Mouse (Mus musculus) thymus, adult 2 months (tissue): Measurements from ENCODE around the gene Paqr6. TPM values are rescaled to one million over a fixed set of nuclear protein-coding genes. Genes with fewer than 3 reads are reported as not detected.

Experiments
- DNase-seq: peaks from one replicate; pipeline ENCODE4 v3.0.0; 2021
- H3K27ac ChIP-seq: fragments of 200-500 bp; 2 replicates; pipeline ENCODE4 v1.5.1; 2012; ENCODE audit warnings: low read length, control low read depth; ENCODE audit not compliant: control insufficient read depth, insufficient read depth
- H3K27me3 ChIP-seq: fragments of 200-500 bp; 2 replicates; pipeline ENCODE4 v1.6.1; 2012; ENCODE audit warnings: mild to moderate bottlenecking, low read length, moderate library complexity, mixed read lengths; ENCODE audit not compliant: control insufficient read depth, insufficient read depth
- H3K36me3 ChIP-seq: fragments of 200-500 bp; 2 replicates; pipeline ENCODE4 v1.6.1; 2012; ENCODE audit warnings: mild to moderate bottlenecking, low read length, moderate library complexity; ENCODE audit not compliant: control insufficient read depth, insufficient read depth
- H3K4me1 ChIP-seq: fragments of 200-500 bp; replicated peaks from 2 replicates; pipeline ENCODE4 v1.6.1; 2012; ENCODE audit warnings: low read length; ENCODE audit not compliant: control insufficient read depth, insufficient read depth
- H3K4me3 ChIP-seq: fragments of 200-500 bp; 2 replicates; pipeline ENCODE4 v1.5.1; 2012; ENCODE audit warnings: mild to moderate bottlenecking, low read length, control low read depth, moderate library complexity; ENCODE audit not compliant: control insufficient read depth, insufficient read depth
- CTCF ChIP-seq: fragments of 200-500 bp; IDR thresholded peaks from 2 replicates; pipeline ENCODE4 v1.5.1; 2012; ENCODE audit warnings: mild to moderate bottlenecking, control low read depth, low read length, moderate library complexity, borderline replicate concordance; ENCODE audit not compliant: control insufficient read depth, poor library complexity, insufficient read depth; ENCODE audit errors: extremely low read depth
- POLR2A ChIP-seq: fragments of 200-500 bp; IDR thresholded peaks from 2 replicates; pipeline ENCODE4 v1.6.1; 2012; ENCODE audit warnings: mild to moderate bottlenecking, low read length, control low read depth, moderate library complexity; ENCODE audit not compliant: control insufficient read depth, poor library complexity, insufficient read depth; ENCODE audit errors: extremely low read depth
- WGBS: fragments of 180-500 bp; shearing (Covaris S2); methylation state at CpG from one replicate; pipeline ENCODE4 v1.1.7; 2018; 5-methylcytosine and 5-hydroxymethylcytosine counted together
- polyA plus RNA-seq: library from polyadenylated mRNA; depleted of rRNA; stranded (reverse); fragments of >200 nt; gene quantifications from 2 replicates; pipeline ENCODE4 v1.2.3, GENCODE M21; 2012; rRNA removed

Paqr6 gene
- polyA plus RNA-seq, 1 experiment, result 2.0 TPM

DNA sequence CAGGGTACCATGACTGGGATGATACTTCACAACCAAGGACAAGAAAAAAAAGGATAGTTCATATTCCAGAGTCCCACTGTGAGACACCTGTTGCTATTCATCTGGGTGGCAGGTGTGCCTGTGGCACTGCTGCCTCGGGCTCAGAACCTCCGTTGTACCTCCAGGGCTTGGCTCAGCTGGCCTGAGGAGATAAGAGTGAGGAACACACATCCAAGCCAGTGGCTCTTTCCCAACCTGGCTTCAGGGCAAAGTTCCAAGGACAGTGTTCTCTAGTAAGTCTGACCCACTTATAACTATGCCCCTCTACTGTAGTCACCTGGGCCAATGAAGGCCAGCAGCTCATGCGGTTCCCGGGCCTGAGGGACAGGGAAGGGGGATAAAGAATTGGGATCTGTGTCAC lies 47.3 kb downstream of the Paqr6 start:
- DNase-seq, result no peak
- Histone ChIP-seq H3K4me1 (peaks cover 13% of the 10 kb centered on the region), H3K27ac (no peak overlapping the region), H3K27me3 (no peaks in the 10 kb centered on the region), H3K36me3 (peaks cover 13% of the 10 kb centered on the region; the same call in 1 of the 2 replicates), H3K4me3 (no peak overlapping the region)
- no peak for TF ChIP-seq CTCF
- no peak for TF ChIP-seq POLR2A
- WGBS, result 89% methylated on average over 4 of the region's 4 CpGs

DNA sequence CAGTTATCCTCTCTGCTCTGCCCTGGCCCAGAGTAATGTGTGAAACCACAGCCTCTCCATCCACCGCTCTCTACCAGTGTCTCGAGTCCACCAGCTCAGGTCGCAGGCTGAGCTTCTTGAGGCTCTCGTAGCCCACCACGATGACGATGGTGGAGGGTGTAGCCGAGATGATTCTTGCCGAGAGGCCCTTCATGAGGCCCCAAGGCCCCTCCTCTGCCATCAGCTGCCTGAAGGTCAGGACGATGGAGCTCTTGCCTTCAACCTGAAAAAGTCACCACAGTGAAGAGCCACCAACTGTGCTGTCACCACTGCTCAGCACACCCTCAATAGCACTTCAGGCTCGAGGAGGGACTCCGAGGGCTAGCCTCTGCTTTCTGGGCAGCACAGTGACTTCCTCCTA lies 48.3 kb downstream of the Paqr6 start:
- DNase-seq, result no peak
- H3K4me3 ChIP-seq, result no peak overlapping the region
- H3K4me1 ChIP-seq, result peaks cover 13% of the 10 kb centered on the region
- H3K36me3 ChIP-seq, result peaks cover 21% of the 10 kb centered on the region
- no peak for TF ChIP-seq CTCF
- TF ChIP-seq POLR2A, result no peak
- H3K27me3 ChIP-seq, result no peaks in the 10 kb centered on the region
- H3K27ac ChIP-seq, result no peak overlapping the region
- WGBS, result 94% methylated on average over 11 of the region's 11 CpGs

DNA sequence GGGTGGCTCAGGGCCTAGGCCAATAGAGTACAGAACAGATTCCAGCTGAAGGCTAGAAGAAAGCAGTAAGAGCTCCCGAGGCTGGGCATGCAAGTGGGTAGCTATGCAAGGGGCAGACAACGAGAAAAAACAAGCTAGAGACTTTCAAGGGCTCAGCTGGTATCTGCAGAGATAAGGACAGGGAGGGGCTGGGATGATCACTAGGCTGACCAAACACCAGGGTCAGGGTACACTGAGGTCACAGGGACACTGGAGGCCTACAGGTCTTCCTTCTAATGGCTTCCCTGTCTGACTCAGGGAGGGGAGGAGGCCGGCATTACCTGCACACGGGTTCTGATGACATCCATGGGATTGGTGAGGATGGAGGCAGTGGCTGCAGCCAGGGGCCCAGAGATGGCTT lies 51.3 kb downstream of the Paqr6 start:
- TF ChIP-seq CTCF (no peak), POLR2A (no peak)
- WGBS, result 97% methylated on average over 4 of the region's 4 CpGs
- Histone ChIP-seq H3K27ac (no peak overlapping the region), H3K27me3 (no peaks in the 10 kb centered on the region), H3K36me3 (peaks cover 35% of the 10 kb centered on the region), H3K4me3 (no peak overlapping the region), H3K4me1 (peaks cover 2% of the 10 kb centered on the region)
- DNase-seq, result no peak

DNA sequence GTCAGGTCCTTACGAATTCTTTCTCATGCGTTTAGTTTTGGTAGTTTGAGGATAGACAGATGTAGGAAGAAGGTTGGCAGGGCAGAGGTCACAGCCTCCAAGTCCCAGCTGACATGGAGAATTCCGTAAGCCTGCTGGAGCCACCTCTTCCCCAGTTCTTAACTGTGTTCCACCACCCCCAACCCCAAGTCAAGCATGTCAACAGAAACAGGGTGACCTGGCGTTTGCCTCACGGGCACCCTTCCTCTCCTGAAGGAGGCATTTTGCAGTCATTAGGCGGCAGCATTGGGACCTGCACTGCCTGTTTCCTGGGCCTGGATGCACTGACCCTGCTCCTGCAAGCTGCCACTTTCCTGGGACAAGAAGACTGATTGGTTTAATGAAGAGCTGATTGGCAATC lies 53.6 kb downstream of the Paqr6 start:
- Histone ChIP-seq H3K36me3 (peaks cover 35% of the 10 kb centered on the region), H3K4me1 (no peaks in the 10 kb centered on the region), H3K27ac (no peak overlapping the region), H3K27me3 (no peaks in the 10 kb centered on the region), H3K4me3 (no peak overlapping the region)
- 94% methylated on average over 6 of the region's 6 CpGs for WGBS
- TF ChIP-seq CTCF, result no peak
- no peak for TF ChIP-seq POLR2A
- DNase-seq, result no peak

Other genes with a start within 250 kb of the Paqr6 start
- 343 and 377 TPM in 2 replicates for gene Mef2d, start 222.2 kb upstream of the Paqr6 start, polyA plus RNA-seq
- 2.5 and 2.7 TPM in 2 replicates for gene Rhbg, start 109.9 kb upstream of the Paqr6 start, polyA plus RNA-seq
- gene Gm38392, start 77.4 kb upstream of the Paqr6 start, polyA plus RNA-seq, result 0.11 TPM in 1 of 2 replicates, not detected in the other
- gene Tsacc, start 67.6 kb upstream of the Paqr6 start, polyA plus RNA-seq, result 2.8 and 3.3 TPM in 2 replicates
- 166 and 205 TPM in 2 replicates for gene Cct3, start 67.5 kb upstream of the Paqr6 start, polyA plus RNA-seq
- gene Glmp, start 39.6 kb upstream of the Paqr6 start, polyA plus RNA-seq, result 201 and 237 TPM in 2 replicates
- gene Tmem79, start 28.4 kb upstream of the Paqr6 start, polyA plus RNA-seq, result 8.9 and 10.4 TPM in 2 replicates
- 151 and 159 TPM in 2 replicates for gene Smg5, start 28.3 kb upstream of the Paqr6 start, polyA plus RNA-seq
- 1.2 and 2.6 TPM in 2 replicates for gene Bglap3, start 8.2 kb downstream of the Paqr6 start, polyA plus RNA-seq
- 2.2 and 3.8 TPM in 2 replicates for gene Bglap2, start 14.1 kb downstream of the Paqr6 start, polyA plus RNA-seq
- 1.5 and 2.7 TPM in 2 replicates for gene Bglap, start 19.9 kb downstream of the Paqr6 start, polyA plus RNA-seq
- 138 and 151 TPM in 2 replicates for gene Pmf1, start 45.7 kb downstream of the Paqr6 start, polyA plus RNA-seq
- gene Slc25a44, start 60.6 kb downstream of the Paqr6 start, polyA plus RNA-seq, result 30.8 and 32.5 TPM in 2 replicates
- 99.3 and 109 TPM in 2 replicates for gene Sema4a, start 96.6 kb downstream of the Paqr6 start, polyA plus RNA-seq
- 59.3 and 61.1 TPM in 2 replicates for gene Lmna, start 145.4 kb downstream of the Paqr6 start, polyA plus RNA-seq
- 22.0 and 24.2 TPM in 2 replicates for gene Mex3a, start 167.8 kb downstream of the Paqr6 start, polyA plus RNA-seq
- gene Rab25, start 183.7 kb downstream of the Paqr6 start, polyA plus RNA-seq, result 6.3 and 9.3 TPM in 2 replicates
- 128 and 141 TPM in 2 replicates for gene Lamtor2, start 188.5 kb downstream of the Paqr6 start, polyA plus RNA-seq
- gene Ubqln4, start 189.2 kb downstream of the Paqr6 start, polyA plus RNA-seq, result 80.5 and 82.1 TPM in 2 replicates
- 196 and 206 TPM in 2 replicates for gene Ssr2, start 211.3 kb downstream of the Paqr6 start, polyA plus RNA-seq
- 164 and 192 TPM in 2 replicates for gene Arhgef2, start 241.4 kb downstream of the Paqr6 start, polyA plus RNA-seq